ENCODE assay signal across 8 mouse cellular contexts in genomic region chr17:21846322-21846582, GRCm38 (mm10). TPM values are rescaled to one million over a fixed set of nuclear protein-coding genes. Genes with fewer than 3 reads are reported as not detected.
DNase-seq lines count a peak whose midpoint lies in the region; ATAC-seq and TF ChIP-seq lines count a peak whose summit lies in the region.
"Not testable (repeated sequence)": the region's sequence is repeated elsewhere in the genome, so short reads cannot be mapped to it uniquely, and the experiment has no call there.

No protein-coding gene starts in this region.

- H3K4me1 ChIP-seq in forebrain, embryonic 12.5 days; hindbrain, embryonic 15.5 days (replicated peaks); intestine, postnatal 0 days (replicated peaks; ENCODE audit: control insufficient read depth, insufficient read depth, low read length); liver, embryonic 15.5 days (replicated peaks); midbrain, embryonic 12.5 days; stomach, embryonic 14.5 days (ENCODE audit: control insufficient read depth, insufficient read depth, low read length): not testable (repeated sequence)
- peaks cover 10% of the 10 kb centered on the region for H3K4me1 ChIP-seq in heart, embryonic 13.5 days

- H3K27me3 ChIP-seq in forebrain, embryonic 12.5 days; heart, embryonic 13.5 days (replicated peaks); hindbrain, embryonic 15.5 days; intestine, postnatal 0 days (replicated peaks; ENCODE audit: control insufficient read depth, insufficient read depth, low read length); liver, embryonic 15.5 days; midbrain, embryonic 12.5 days; stomach, embryonic 14.5 days (ENCODE audit: control insufficient read depth, insufficient read depth, low read length): not testable (repeated sequence)

- TF ChIP-seq CTCF in intestine, postnatal 0 days (IDR thresholded peaks at IDR 0.05; ENCODE audit: low read depth), result not testable (repeated sequence)

- ATAC-seq in forebrain, embryonic 12.5 days (ENCODE audit: low FRiP score), result peak; percentile 17; the same call in 1 of the 2 replicates
- ATAC-seq in heart, embryonic 13.5 days (ENCODE audit: extremely low read depth, insufficient number of reproducible peaks, low FRiP score, low TSS enrichment); stomach, embryonic 14.5 days (ENCODE audit: insufficient number of reproducible peaks, insufficient read depth, low FRiP score, low read depth): not testable (repeated sequence)
- peak; percentile 32; the same call in 1 of the 2 replicates for ATAC-seq in hindbrain, embryonic 15.5 days (ENCODE audit: low FRiP score, low read depth)
- peak; percentile 66 for ATAC-seq in intestine, postnatal 0 days
- peak; percentile 44; the same call in 1 of the 2 replicates for ATAC-seq in liver, embryonic 15.5 days (ENCODE audit: insufficient read depth)
- ATAC-seq in midbrain, embryonic 12.5 days (ENCODE audit: low FRiP score, low read depth), result peak; percentile 13; the same call in 1 of the 2 replicates

- WGBS in forebrain, embryonic 12.5 days, result 95% methylated on average over 8 of the region's 8 CpGs
- WGBS in heart, embryonic 13.5 days, result 78% methylated on average over 8 of the region's 8 CpGs
- WGBS in hindbrain, embryonic 15.5 days, result 94% methylated on average over 8 of the region's 8 CpGs
- WGBS in intestine, postnatal 0 days, result 61% methylated on average over 8 of the region's 8 CpGs
- WGBS in liver, embryonic 15.5 days (ENCODE audit: insufficient replicate concordance), result 70% methylated on average over 8 of the region's 8 CpGs
- 92% methylated on average over 8 of the region's 8 CpGs for WGBS in midbrain, embryonic 12.5 days
- WGBS in stomach, embryonic 14.5 days, result 92% methylated on average over 8 of the region's 8 CpGs

- not testable (repeated sequence) for H3K4me3 ChIP-seq in forebrain, embryonic 12.5 days (replicated peaks); heart, embryonic 13.5 days; hindbrain, embryonic 15.5 days; intestine, postnatal 0 days (ENCODE audit: low read depth, low read length); liver, embryonic 15.5 days (replicated peaks); midbrain, embryonic 12.5 days; stomach, embryonic 14.5 days (ENCODE audit: low read depth, low read length)

- DNase-seq in kidney, postnatal 14 days, result peak; percentile 2

- H3K9me3 ChIP-seq in forebrain, embryonic 12.5 days; heart, embryonic 13.5 days; hindbrain, embryonic 15.5 days; intestine, postnatal 0 days (ENCODE audit: control insufficient read depth); liver, embryonic 15.5 days (replicated peaks); midbrain, embryonic 12.5 days; stomach, embryonic 14.5 days (ENCODE audit: control insufficient read depth, low read depth, low read length): not testable (repeated sequence)

- not testable (repeated sequence) for H3K4me2 ChIP-seq in forebrain, embryonic 12.5 days; hindbrain, embryonic 15.5 days; liver, embryonic 15.5 days; midbrain, embryonic 12.5 days (replicated peaks)
- peak overlapping the region; percentile 70 for H3K4me2 ChIP-seq in heart, embryonic 13.5 days
- peak overlapping the region; percentile 60; the same call in 1 of the 2 replicates for H3K4me2 ChIP-seq in intestine, postnatal 0 days (replicated peaks; ENCODE audit: low read depth)
- peak overlapping the region; percentile 38 for H3K4me2 ChIP-seq in stomach, embryonic 14.5 days (replicated peaks; ENCODE audit: low read depth, low read length)

- H3K27ac ChIP-seq in forebrain, embryonic 12.5 days; hindbrain, embryonic 15.5 days (replicated peaks); intestine, postnatal 0 days (ENCODE audit: low read depth, low read length); liver, embryonic 15.5 days (replicated peaks); midbrain, embryonic 12.5 days (replicated peaks); stomach, embryonic 14.5 days (ENCODE audit: low read length): not testable (repeated sequence)
- H3K27ac ChIP-seq in heart, embryonic 13.5 days (replicated peaks), result peak overlapping the region; percentile 51; the same call in 1 of the 2 replicates

- H3K9ac ChIP-seq in forebrain, embryonic 12.5 days; heart, embryonic 13.5 days; hindbrain, embryonic 15.5 days; intestine, postnatal 0 days (ENCODE audit: low read depth, low read length); liver, embryonic 15.5 days; midbrain, embryonic 12.5 days (replicated peaks); stomach, embryonic 14.5 days (replicated peaks; ENCODE audit: low read depth, low read length): not testable (repeated sequence)

- not testable (repeated sequence) for H3K36me3 ChIP-seq in forebrain, embryonic 12.5 days (replicated peaks); heart, embryonic 13.5 days; hindbrain, embryonic 15.5 days; intestine, postnatal 0 days (ENCODE audit: control insufficient read depth, insufficient read depth); liver, embryonic 15.5 days (replicated peaks); midbrain, embryonic 12.5 days; stomach, embryonic 14.5 days (ENCODE audit: control insufficient read depth, insufficient read depth, low read length)

RNA-seq across cellular contexts. Expression of gene Zfp820, which starts 0.7 kb away (rescaled TPM):
- 5.6 and 6.7 TPM in 2 replicates for polyA plus RNA-seq in forebrain, embryonic 12.5 days (2016; fragmentation: Nextera tagmentation; extraction: Ambion mirVana)
- polyA plus RNA-seq in heart, embryonic 13.5 days (2015; fragmentation: Nextera tagmentation; extraction: Ambion mirVana), result 4.2 and 4.5 TPM in 2 replicates
- polyA plus RNA-seq in hindbrain, embryonic 15.5 days (2015; fragmentation: Nextera tagmentation; extraction: Ambion mirVana), result 2.2 TPM in 2 replicates
- polyA plus RNA-seq in intestine, postnatal 0 days (2015; fragmentation: Nextera tagmentation; extraction: Ambion mirVana), result 5.5 and 5.7 TPM in 2 replicates
- polyA plus RNA-seq in liver, embryonic 15.5 days (2015; fragmentation: Nextera tagmentation; extraction: Ambion mirVana), result 1.0 TPM in 2 replicates
- polyA plus RNA-seq in midbrain, embryonic 12.5 days (2016; fragmentation: Nextera tagmentation; extraction: Ambion mirVana), result 5.7 and 6.3 TPM in 2 replicates
- polyA plus RNA-seq in stomach, embryonic 14.5 days (2014; fragmentation: Nextera tagmentation; extraction: Ambion mirVana), result 9.2 and 10.1 TPM in 2 replicates
